Mouse (Mus musculus) liver, postnatal 0 days (tissue): ENCODE measurements at regions not wholly inside any gene's neighbourhood (a gene's known extent, or its start where the extent isn't known, plus 50 kb on each side); places are given as distances from the start of the nearest gene placed in this dataset.

Experiments
- CTCF ChIP-seq: sonication (generic); IDR thresholded peaks from 2 replicates; pipeline ENCODE4 v1.5.1; 2016; ENCODE audit warnings: antibody characterized with exemption, low read depth
- EP300 ChIP-seq: IDR thresholded peaks from 2 replicates; pipeline ENCODE4 v1.6.1; 2016; ENCODE audit warnings: antibody characterized with exemption, low read depth, mild to moderate bottlenecking

DNA sequence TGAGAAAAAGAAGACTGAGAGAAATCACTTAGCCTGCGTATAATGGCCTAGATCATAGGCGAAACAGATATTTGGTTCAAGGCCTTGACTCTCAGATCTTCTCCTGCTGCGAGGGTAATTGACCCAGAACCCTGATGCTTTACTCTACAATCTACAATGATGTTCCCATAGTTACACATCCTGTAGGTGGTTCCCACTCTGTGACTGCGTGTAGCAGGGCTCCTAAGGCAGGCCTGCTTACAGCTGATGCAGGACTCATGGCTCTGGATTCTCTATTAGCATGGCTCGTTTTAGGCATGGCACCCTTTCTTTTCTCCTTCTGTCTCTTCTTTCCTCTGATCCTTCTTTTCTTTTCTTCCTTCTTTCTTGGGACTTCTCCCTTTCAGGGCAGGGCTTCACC is 209.3 kb downstream of the Utp18 start:
- TF ChIP-seq CTCF = no peak
- no peak for TF ChIP-seq EP300
